Mouse (Mus musculus): ENCODE data around the gene Nrarp.

- TF ChIP-seq CTCF (IDR thresholded peaks at IDR 0.05) (no peak), EP300 (IDR thresholded peaks at IDR 0.05) (no peak)
These were observed 14.1 kb downstream of the Nrarp start for GRCm38 (mm10) chr2:25194486-25195171.
